Mouse (Mus musculus): ENCODE data around the gene Ccp110.

The Ccp110 gene

DNA sequence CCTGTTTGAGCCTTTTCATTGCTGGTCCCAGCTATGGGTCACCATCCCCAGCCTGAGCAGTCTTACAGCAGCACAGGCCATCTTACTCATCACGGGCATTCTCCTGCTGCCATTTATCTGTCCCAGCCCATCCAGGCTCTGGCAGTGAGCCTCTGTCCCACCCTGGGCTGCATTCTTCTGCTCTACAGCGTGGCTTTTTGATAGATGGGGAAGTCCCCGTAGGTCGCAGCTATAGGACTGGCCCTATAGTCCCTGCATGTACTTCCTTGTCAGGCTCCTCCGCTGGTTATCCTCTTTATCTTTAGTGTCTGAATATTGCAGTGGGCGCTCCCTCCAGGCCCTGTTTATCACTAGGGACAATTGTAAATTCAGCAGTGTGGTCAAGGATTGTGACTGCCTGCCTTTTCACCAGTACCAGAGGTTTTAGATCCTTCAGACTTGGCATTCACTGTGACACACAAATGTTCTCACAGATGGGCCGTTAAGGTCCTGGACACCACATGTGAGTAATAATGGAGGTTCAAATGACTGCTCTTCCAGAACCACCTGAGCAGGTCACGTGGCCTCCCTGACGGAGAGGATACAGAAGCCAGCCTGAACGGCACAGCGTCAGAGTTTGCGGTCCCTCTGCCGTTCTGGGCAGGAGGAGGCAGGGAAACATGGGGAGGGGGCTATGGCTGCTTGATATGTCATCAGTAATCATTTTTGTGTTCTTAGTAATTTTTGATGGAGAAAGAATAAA lies 16.7 kb downstream of the Ccp110 start:
- DNase-seq, result no peak

DNA sequence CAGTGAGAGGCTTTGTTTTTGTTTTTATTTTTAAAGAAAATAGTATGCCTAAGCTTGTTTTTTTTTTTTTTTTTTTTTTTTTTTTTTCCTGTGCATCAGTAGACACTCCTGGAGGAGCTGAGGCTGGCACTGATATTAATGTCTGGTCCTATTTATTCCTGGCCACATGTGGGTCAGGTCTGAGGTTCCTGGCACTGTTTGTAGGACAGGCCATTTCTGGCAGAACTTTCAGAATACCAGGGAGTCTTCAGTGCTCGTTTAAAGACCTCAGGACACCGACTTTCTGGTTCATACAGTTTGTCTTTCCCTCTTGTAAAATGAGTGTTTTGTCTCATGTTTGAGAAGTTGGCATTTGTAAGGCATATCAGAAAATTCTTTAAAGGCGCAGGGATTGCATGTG lies 19.4 kb downstream of the Ccp110 start:
- no peak for DNase-seq

GRCm38 (mm10) chr7:118733225-118733624 lies 20.9 kb downstream of the Ccp110 start:
- DNase-seq, result no peak

GRCm38 (mm10) chr7:118738730-118739129 lies 26.4 kb downstream of the Ccp110 start:
- no peak for DNase-seq

DNA sequence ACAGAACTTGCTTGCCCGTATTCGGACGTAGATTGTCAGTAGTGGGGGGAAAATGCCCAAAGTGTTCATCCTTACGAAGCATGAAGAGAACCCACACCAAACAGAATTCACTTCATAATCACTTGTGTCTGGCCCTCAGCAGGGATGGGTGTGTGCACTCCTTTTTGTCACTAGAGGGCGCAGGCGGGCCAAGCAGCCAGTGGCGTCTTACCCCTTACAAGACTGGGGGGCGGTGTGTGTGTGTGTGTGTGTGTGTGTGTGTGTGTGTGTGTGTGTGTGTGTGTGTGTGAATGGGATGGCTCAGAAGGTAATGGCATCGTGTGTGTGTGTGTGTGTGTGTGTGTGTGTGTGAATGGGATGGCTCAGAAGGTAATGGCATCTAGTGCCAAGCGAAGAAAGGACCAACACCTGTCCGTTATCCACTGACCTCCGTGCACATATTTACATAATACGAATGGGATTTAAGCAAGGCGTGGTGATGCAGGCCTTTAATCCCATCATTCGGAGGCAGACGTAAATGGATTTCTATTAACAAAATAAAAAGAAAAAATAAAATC lies 27.7 kb downstream of the Ccp110 start, which contains the start of gene Vps35l:
Vps35l (plus strand) TSS at position 252 of the 557 bp plus-strand sequence.
- peak; percentile 86 for DNase-seq

DNA sequence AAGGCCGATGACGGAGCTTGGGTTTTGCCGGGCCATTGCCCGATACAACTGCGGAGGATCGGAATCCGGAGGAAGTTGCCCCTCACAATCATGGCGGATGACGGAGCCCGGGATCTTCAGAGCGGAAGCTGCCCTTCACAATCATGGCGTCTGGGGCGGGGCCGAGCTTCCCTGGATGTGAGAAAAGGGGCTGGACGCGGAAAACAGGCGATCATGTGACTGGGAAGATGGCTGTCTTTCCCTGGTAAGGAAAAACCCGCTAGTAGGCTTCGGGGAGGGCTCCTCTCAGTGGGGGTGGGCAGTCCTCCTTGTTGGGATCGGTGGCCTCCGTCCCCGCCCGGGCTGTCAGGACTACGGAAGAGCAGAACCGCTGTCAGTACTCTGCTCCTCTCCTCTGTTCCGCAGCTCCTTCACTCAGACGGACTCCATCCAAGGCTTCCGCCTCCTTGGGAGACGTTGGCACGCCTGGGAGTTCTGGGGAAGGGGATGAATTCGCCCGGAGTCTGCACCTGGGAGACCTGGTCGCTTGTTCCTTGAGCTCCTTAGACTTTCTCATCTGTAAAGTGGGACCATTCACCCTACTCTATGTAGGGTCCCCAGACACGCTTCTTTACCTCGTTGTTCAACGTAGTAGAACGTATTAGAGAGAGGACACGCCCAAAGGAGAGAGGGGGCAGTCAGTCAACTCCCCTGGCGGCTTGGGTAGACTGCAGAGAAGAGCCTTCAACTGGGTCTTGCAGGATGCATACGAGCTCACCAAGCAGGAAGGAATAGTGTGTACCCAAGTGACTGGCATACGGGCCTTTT lies 28.4 kb downstream of the Ccp110 start:
- DNase-seq, result peak; percentile 97

DNA sequence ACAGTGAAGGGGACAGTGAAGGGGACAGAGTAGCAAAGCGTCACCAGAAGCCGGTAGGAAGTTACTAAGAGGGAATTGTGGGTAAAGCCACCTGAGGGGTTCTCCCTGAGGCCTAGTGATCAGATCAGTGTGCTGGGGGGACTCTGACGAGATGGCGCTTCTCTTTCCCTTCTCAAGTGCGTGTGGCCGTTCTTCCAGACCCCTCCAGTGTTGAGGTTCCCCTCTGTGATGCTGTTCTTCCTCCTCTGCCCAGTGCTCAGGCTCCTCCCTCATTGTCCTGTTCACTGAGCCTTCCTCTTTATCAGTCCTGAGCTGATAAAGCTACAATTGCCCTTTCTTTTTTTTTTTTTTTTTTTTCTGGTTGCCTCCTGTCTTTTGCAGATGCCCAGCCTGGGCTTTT lies 29.9 kb downstream of the Ccp110 start:
- no peak for DNase-seq

GRCm38 (mm10) chr7:118744766-118745165 lies 32.4 kb downstream of the Ccp110 start:
- no peak for DNase-seq

DNA sequence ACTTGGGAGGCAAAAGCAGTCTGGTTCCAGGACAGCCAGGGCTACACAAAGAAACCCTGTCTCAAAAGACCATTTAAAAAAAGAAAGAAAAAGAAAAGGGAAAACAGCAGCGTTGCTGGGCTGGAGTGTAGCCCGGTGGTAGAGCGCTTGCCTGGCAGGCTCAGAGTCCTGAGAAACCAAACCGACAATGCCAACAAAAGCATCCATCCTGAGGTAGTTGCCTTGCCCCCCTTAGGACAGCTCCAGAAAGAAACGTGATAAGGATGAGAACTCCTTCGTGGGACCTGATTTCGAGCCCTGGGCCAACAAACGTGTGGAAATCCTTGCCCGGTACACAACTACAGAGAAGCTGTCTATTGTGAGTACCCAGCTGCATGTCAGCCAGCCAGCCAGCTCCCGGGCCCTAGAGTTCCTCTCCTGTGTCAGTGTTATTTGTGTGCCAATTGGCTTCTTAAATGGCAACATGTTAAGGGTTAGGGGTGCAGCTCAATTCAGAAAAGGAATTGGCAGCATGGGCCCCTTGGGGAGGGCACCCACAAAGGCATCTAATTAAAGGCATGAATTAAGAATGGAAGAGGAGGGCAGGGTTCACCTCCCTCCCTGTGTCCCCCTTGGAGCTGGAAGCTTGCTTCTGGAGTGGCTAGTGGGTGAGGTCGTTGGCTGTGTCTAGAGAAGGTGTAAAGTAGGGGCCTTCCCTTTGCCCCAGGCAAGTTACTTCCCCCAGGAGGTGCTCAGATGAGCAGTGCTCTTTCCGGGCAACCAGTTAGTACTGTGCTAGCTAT lies 35.7 kb downstream of the Ccp110 start:
- DNase-seq, result no peak

GRCm38 (mm10) chr7:118749706-118750105 lies 37.4 kb downstream of the Ccp110 start:
- DNase-seq, result no peak

GRCm38 (mm10) chr7:118751625-118752024 lies 39.3 kb downstream of the Ccp110 start:
- no peak for DNase-seq

DNA sequence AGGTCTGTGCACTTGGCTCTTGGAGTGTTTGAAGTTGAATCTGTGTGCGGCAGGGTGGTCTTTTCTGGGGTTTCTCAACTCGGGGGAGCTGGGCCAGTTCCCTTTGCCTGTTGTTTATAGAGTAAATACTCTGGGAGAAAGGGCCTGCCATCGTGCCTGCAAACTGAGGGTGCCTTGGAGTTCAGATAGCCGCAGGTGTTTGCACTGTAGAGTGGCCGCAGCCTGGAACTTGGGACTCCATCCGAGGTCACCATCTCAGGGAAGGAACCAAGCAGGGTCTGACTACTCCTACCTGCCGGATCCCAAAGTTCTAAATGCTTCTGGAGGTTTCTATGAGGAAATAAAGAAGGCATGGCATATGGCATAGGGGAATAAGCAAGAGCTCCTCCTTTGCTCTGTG lies 43.4 kb downstream of the Ccp110 start:
- no peak for DNase-seq

GRCm38 (mm10) chr7:118756490-118757265 lies 44.3 kb downstream of the Ccp110 start:
- DNase-seq, result no peak

- DNase-seq, result no peak
These were observed 46.0 kb downstream of the Ccp110 start for GRCm38 (mm10) chr7:118758369-118758768.

DNA sequence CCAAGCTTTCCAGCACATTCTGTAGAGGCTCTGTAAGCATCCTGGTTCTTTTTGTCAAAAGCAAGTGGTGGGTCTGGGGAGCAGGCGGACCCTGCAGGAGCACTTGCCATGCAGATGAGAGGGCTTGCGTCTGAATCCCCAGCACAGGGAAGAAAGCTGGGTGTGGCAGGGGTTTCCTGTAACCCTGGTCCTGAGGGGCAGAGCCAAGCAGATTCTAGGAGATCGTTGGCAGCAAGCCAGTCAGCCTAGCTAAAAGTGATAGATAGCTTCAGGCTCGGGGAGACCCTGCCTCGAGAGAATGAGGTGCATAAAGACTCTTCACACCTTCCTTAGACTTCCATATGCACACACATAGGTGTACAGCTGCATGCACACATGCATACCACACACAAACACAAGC lies 47.0 kb downstream of the Ccp110 start:
- no peak for DNase-seq

DNA sequence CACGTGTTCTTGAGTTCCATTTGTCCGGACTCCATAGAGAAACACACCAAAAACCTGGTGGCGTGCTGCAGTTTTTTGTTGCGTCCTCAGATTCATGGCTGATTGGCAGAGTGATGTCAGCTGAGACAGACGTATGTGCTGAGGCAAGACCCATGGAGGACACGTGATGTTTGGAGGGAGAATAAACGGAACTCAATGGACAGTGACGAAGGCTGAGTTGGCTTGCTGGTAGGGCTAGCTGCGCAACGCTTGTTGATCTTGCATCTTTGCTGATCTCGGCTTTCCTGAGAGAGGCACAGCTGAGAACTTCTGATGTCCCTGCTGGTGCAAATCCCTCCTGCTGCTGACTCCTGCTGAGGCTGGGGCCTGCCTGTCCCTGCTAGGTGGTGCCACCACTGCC lies 51.6 kb downstream of the Ccp110 start:
- DNase-seq, result no peak

- DNase-seq, result no peak
These were observed 52.4 kb downstream of the Ccp110 start for GRCm38 (mm10) chr7:118764725-118765124.

GRCm38 (mm10) chr7:118765604-118766003 lies 53.3 kb downstream of the Ccp110 start:
- DNase-seq, result no peak

GRCm38 (mm10) chr7:118766119-118766833 lies 53.9 kb downstream of the Ccp110 start:
- DNase-seq, result peak; percentile 78

DNA sequence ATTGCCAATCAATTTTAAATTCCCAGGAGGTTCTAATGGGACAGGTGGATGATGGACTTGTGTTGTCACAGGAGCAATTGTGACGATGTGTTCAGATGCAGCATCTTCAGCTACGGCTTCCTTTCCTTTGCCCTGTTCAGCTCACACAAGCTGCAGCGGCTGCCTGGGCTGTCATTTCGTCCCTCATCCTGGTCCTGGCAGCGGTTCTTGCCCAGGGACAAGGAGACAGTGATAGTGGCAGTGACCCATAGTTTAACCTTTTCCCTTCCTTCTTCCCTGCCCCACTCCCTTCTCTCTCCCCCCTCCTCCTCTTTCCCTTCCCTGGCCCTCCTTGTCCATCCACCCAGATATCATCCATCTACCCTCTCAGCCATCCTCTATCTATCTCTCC lies 54.5 kb downstream of the Ccp110 start:
- no peak for DNase-seq

GRCm38 (mm10) chr7:118769208-118769607 lies 56.9 kb downstream of the Ccp110 start:
- no peak for DNase-seq

DNA sequence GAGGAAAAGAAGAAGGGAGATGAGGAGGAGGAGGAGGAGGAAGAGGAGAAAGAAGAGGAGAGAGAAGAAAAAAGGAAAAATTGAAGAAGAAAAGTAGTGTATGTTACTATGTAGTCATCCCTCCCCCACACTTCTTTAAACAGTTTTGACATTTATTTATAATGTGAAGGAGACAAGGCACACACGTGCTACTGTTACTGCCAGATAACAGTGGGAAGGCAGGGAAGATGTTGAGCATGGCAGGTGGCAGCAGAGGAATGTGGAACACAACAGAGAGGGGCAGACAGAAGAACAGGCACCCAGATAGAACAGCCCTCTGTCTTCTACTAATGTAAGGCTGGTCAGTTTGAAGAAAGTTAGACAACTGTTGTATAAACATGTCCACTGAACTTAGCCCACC lies 57.3 kb downstream of the Ccp110 start:
- no peak for DNase-seq
